8 mouse cellular contexts compared by ENCODE assay signal in genomic region chrX:99442778-99443527, GRCm38 (mm10). TPM values are rescaled to one million over a fixed set of nuclear protein-coding genes. Genes with fewer than 3 reads are reported as not detected.
DNase-seq lines count a peak whose midpoint lies in the region; ATAC-seq and TF ChIP-seq lines count a peak whose summit lies in the region.

No protein-coding gene starts in this region.

- 25% methylated on average over 35 of the region's 38 CpGs for WGBS in hindbrain, embryonic 10.5 days
- 30% methylated on average over 31 of the region's 38 CpGs for WGBS in liver, embryonic 11.5 days
- WGBS in stomach, postnatal 0 days: 27% methylated on average over 27 of the region's 38 CpGs

- no peak for TF ChIP-seq EP300 in stomach, postnatal 0 days (optimal IDR thresholded peaks at IDR 0.05)

- no peak for TF ChIP-seq CTCF in stomach, postnatal 0 days (IDR thresholded peaks at IDR 0.05; ENCODE audit: low read depth)

- H3K27me3 ChIP-seq in hindbrain, embryonic 10.5 days (ENCODE audit: insufficient read depth, poor library complexity, severe bottlenecking): peaks cover 96% of the 10 kb centered on the region
- peaks cover 34% of the 10 kb centered on the region for H3K27me3 ChIP-seq in liver, embryonic 11.5 days (replicated peaks; ENCODE audit: control insufficient read depth, insufficient read depth, low read length)
- H3K27me3 ChIP-seq in stomach, postnatal 0 days (ENCODE audit: control insufficient read depth, insufficient read depth, low read length): no peaks in the 10 kb centered on the region; the same call in 1 of the 2 replicates

- H3K4me1 ChIP-seq in hindbrain, embryonic 10.5 days (replicated peaks): peaks cover 19% of the 10 kb centered on the region
- H3K4me1 ChIP-seq in liver, embryonic 11.5 days (replicated peaks; ENCODE audit: control insufficient read depth, insufficient read depth, low read length): no peaks in the 10 kb centered on the region
- H3K4me1 ChIP-seq in stomach, postnatal 0 days (replicated peaks; ENCODE audit: control insufficient read depth, insufficient read depth): no peaks in the 10 kb centered on the region

- peak; percentile 52 to 68 for DNase-seq in right cerebral cortex, postnatal 10 days (ENCODE audit: low spot score in 2 of 2)
- no peak for DNase-seq in right cerebral cortex, adult 2 months (ENCODE audit: low spot score in 2 of 2)
- DNase-seq in hindbrain, embryonic 10.5 days (ENCODE audit: low spot score): peak; percentile 52
- no peak for DNase-seq in liver, embryonic 11.5 days (ENCODE audit: low spot score)
- DNase-seq in stomach, postnatal 0 days (ENCODE audit: low spot score): peak; percentile 33
- no peak for DNase-seq in urinary bladder, postnatal 14 days (ENCODE audit: low spot score)

- no peaks in the 10 kb centered on the region for H3K9me3 ChIP-seq in hindbrain, embryonic 10.5 days
- no peaks in the 10 kb centered on the region for H3K9me3 ChIP-seq in liver, embryonic 11.5 days (ENCODE audit: control insufficient read depth, low read length)
- no peaks in the 10 kb centered on the region for H3K9me3 ChIP-seq in stomach, postnatal 0 days (ENCODE audit: control insufficient read depth, low read length)

- H3K4me3 ChIP-seq in hindbrain, embryonic 10.5 days: peak overlapping the region; percentile 18; the same call in 1 of the 2 replicates
- H3K4me3 ChIP-seq in liver, embryonic 11.5 days (ENCODE audit: low read depth, low read length): no peak overlapping the region
- H3K4me3 ChIP-seq in stomach, postnatal 0 days (ENCODE audit: low read depth, low read length): no peak overlapping the region

- H3K36me3 ChIP-seq in hindbrain, embryonic 10.5 days: no peaks in the 10 kb centered on the region
- no peaks in the 10 kb centered on the region for H3K36me3 ChIP-seq in liver, embryonic 11.5 days (ENCODE audit: control insufficient read depth, insufficient read depth, low read length)
- H3K36me3 ChIP-seq in stomach, postnatal 0 days (ENCODE audit: control insufficient read depth, insufficient read depth, low read length): no peaks in the 10 kb centered on the region

- peak overlapping the region; percentile 41 for H3K4me2 ChIP-seq in liver, embryonic 11.5 days
- peak overlapping the region; percentile 36; the same call in 1 of the 2 replicates for H3K4me2 ChIP-seq in stomach, postnatal 0 days (replicated peaks; ENCODE audit: low read depth)

- no peak overlapping the region for H3K9ac ChIP-seq in liver, embryonic 11.5 days (ENCODE audit: low read depth, low read length)
- no peak overlapping the region for H3K9ac ChIP-seq in stomach, postnatal 0 days (ENCODE audit: low read length)

- ATAC-seq in liver, embryonic 11.5 days (replicated peaks; ENCODE audit: low FRiP score): no peak
- ATAC-seq in stomach, postnatal 0 days (ENCODE audit: low FRiP score, low TSS enrichment): peak; percentile 70
- ATAC-seq in megakaryocyte progenitor cell, adult 5-6 weeks (replicated peaks; ENCODE audit: poor library complexity): no peak
- ATAC-seq in monocyte, adult 5-6 weeks (replicated peaks; ENCODE audit: insufficient number of reproducible peaks, low FRiP score, low TSS enrichment, poor library complexity, severe bottlenecking): no peak

- peak overlapping the region; percentile 85 for H3K27ac ChIP-seq in hindbrain, embryonic 10.5 days
- H3K27ac ChIP-seq in liver, embryonic 11.5 days (ENCODE audit: low read depth, low read length): no peak overlapping the region
- 0 out of 2 replicates have a peak overlapping the region, but pooled peaks have one; percentile 58 for H3K27ac ChIP-seq in stomach, postnatal 0 days (replicated peaks)

RNA-seq across cellular contexts. Expression of gene Pja1, which starts 28.1 kb away (rescaled TPM):
- 188 and 192 TPM in 2 replicates for polyA plus RNA-seq in hindbrain, embryonic 10.5 days (2016; fragmentation: Nextera tagmentation; extraction: Ambion mirVana)
- polyA plus RNA-seq in liver, embryonic 11.5 days (2014; fragmentation: Nextera tagmentation; extraction: Ambion mirVana): 87.9 and 92.6 TPM in 2 replicates
- 62.8 and 64.5 TPM in 2 replicates for polyA plus RNA-seq in stomach, postnatal 0 days (2015; fragmentation: Nextera tagmentation; extraction: Ambion mirVana)
- total RNA-seq in megakaryocyte progenitor cell, adult 5-6 weeks (2015): 14.6 and 14.8 TPM in 2 replicates
- 35.2 and 40.4 TPM in 2 replicates for total RNA-seq in megakaryocyte progenitor cell, adult 5-6 weeks (2017)
- total RNA-seq in monocyte, adult 5-6 weeks (2017): 24.7 to 42.9 TPM (median 36.5 TPM) in 3 replicates

Comparison
In these comparisons a context has a peak if more than half of its experiments do, and no peak if none do; other contexts are left out.
1. DNase-seq: peak in right cerebral cortex, postnatal 10 days (2 of 2), hindbrain, embryonic 10.5 days (single experiment) and stomach, postnatal 0 days (single experiment); none in right cerebral cortex, adult 2 months (0 of 2), liver, embryonic 11.5 days (single experiment) and urinary bladder, postnatal 14 days (single experiment).